Mouse (Mus musculus): ENCODE results near the gene Slc6a4.
"Not testable (repeated sequence)": the region's sequence is repeated elsewhere in the genome, so short reads cannot be mapped to it uniquely, and the experiment has no call there.

The Slc6a4 gene

DNA sequence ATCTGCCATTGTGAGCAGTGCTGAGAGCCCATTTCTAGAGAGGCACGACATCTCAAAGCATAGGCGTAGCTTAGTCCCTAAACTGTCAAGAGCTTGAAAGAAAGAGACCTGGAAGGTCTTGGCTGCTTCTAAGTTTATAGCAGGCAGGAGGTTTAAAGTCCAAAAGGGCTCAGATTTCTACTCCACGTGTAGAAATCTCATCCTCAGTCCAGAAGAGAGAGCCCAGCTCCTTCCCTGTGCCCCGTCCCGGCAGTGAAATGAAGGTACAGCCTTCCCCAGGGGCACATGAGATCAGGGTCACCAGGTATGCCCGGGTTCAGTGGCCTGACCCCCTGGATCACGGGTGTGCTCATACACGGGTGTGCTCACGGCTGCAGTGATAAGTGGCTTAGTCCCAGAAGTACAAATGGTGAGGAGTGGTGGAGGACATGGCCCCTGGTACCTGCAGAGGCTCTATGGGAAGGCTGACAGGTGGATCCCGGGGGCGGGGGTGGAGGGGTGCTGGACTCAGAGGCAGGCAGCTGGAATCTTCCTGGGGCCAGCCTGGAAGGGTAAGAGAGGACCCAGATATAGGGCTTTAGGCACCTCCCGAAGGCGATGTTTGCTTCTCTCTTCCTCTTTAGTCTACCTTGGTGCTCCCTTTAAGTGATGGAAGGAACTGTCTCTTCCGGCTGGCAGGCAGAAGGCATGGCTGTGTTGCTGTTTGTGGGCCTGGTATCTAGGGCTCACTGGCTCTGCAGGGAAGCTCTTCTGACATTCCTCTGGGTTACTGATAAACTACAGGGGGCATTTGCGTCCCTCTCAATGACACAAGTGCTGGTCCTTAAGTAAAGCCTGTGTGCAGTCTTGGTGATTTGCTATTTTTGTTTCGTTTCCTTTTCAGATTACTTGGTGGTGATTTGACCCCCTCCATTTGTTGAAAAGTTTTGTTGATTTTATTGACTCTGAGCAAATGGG, 10.9 kb downstream of the Slc6a4 start:
- in situ Hi-C loops (cut with MboI; ENCODE audit: low pct_unique_long_range_greater_than_20kb in 1 of 2, low sequenced_read_pairs in 2 of 2, unreplicated experiment in 1 of 2), result no loop called here

GRCm38 (mm10) chr11:77010762-77011475, 12.5 kb downstream of the Slc6a4 start:
- in situ Hi-C loops (cut with MboI; ENCODE audit: low pct_unique_long_range_greater_than_20kb in 1 of 2, low sequenced_read_pairs in 2 of 2, unreplicated experiment in 1 of 2), result no loop called here

GRCm38 (mm10) chr11:77018046-77018445, 19.6 kb downstream of the Slc6a4 start:
- in situ Hi-C loops (cut with MboI; ENCODE audit: low pct_unique_long_range_greater_than_20kb in 1 of 2, low sequenced_read_pairs in 2 of 2, unreplicated experiment in 1 of 2), result no loop called here

- in situ Hi-C loops (cut with MboI; ENCODE audit: low pct_unique_long_range_greater_than_20kb in 1 of 2, low sequenced_read_pairs in 2 of 2, unreplicated experiment in 1 of 2), result no loop called here
These were observed 21.1 kb downstream of the Slc6a4 start for GRCm38 (mm10) chr11:77019539-77019938.

- in situ Hi-C loops (cut with MboI; ENCODE audit: low pct_unique_long_range_greater_than_20kb in 1 of 2, low sequenced_read_pairs in 2 of 2, unreplicated experiment in 1 of 2), result no loop called here
These were observed 23.5 kb downstream of the Slc6a4 start for GRCm38 (mm10) chr11:77021749-77022396.

DNA sequence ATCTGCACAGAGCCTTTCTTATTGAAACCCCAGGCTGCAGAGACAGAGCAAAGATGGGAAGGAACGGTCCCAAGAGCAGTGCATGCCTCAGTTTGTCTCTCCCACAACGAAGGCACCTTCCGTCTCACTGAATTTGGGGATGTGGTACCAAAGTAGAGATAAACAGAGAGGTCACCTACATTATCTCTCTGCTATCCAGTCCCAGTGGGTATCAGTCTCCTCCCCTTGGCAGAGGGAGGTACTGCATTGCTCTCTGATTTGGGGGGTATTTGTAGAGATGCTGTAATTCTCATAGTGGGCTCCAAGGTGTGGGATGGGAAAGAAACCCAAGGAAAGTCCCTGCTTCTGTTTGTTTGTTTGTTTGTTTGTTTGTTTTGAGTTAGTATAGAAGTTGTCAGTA, 28.2 kb downstream of the Slc6a4 start:
- in situ Hi-C loops (cut with MboI; ENCODE audit: low pct_unique_long_range_greater_than_20kb in 1 of 2, low sequenced_read_pairs in 2 of 2, unreplicated experiment in 1 of 2), result no loop called here

DNA sequence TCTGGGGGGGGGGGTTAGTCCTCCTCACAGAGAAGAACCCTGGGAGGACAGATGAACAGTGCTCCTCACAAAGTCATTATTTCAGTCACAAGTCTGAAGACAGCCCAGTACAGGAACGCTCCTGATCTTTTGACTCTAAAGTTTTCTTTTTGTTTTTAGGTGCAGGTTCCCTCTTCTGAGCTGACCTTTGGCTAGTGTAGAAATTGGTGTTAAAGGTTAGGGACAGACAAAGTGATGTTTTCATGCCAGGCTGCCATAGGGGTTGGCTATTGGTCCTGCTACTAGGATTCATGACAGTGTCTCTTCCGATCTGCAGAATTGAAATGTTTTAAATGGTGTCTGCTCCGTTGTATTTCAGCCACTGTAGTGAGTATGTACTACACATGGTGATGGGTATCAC, 29.8 kb downstream of the Slc6a4 start:
- in situ Hi-C loops (cut with MboI; ENCODE audit: low pct_unique_long_range_greater_than_20kb in 1 of 2, low sequenced_read_pairs in 2 of 2, unreplicated experiment in 1 of 2), result no loop called here

DNA sequence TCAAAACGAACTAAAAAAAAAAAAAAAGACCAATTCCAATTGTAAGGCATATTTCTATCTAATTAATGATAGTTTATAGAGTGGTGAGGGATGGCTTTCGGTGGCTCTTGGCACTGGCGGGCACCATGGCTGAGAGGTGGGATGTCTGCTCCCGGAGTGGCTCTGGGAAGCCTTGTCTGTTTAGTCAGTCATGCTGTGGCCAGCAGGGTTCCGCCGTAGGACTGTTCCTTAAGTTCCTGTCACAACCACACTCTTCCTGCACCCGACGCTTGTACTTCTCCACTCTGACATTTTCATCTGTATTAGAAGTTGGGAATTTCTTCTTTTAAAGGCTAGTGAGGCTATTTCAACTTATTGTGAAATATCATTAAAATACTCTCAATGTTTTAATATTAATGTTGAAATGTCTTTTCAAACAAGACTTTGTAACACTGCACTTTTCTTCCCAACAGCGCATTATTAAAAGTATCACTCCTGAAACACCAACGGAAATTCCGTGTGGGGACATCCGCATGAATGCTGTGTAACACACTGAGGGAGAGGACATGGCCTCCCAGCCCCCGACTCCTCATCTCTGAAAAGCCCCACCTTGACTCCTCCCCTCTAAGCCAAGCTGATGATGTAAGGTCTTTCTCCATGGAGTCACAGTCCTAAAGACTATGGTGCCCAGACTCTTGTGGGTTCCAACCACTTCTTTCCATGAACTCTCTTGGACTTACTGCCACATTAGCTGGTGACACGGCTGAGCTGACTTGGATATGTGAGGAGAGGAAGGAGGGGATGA, 32.9 kb downstream of the Slc6a4 start:
- in situ Hi-C loops (cut with MboI; ENCODE audit: low pct_unique_long_range_greater_than_20kb in 1 of 2, low sequenced_read_pairs in 2 of 2, unreplicated experiment in 1 of 2), result no loop called here

DNA sequence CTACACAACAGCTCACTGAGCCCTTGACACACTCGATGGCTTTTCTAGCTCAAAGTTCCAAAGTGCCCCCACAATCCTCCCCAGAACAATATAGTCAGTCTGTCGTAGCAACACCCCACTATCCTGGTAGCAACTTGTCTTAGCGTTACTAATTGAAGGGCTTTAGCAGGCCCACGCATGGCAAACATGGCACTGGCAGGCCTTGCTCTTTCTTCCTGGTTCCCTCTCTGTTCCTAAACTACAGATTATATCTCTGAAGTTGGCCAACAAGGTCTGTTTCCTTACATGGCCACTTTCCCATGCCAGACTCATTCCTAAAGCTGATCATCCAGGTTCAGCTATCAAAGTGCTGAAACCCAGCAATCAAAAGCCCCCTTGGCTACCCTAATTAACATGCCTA, 43.5 kb downstream of the Slc6a4 start:
- in situ Hi-C loops (cut with MboI; ENCODE audit: low pct_unique_long_range_greater_than_20kb in 1 of 2, low sequenced_read_pairs in 2 of 2, unreplicated experiment in 1 of 2), result no loop called here

DNA sequence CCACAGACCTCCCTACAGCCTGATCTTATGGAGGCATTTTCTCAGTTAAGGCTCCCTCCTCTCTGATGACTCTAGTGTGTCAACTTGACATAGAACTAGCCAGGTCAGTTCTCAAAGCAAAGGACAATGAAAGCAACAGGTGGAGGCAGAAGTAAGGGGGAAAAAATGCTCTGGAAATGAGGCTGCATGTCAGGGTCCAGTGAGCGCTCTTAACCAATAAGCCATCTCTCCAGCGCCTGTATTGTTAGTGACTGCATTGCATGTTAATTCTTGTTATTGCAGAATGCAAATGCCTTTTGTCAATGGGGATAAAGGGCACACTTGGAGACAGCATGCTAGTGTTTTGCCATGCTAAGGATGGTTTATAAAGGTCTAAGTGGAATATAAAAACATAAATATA, 44.4 kb downstream of the Slc6a4 start:
- in situ Hi-C loops (cut with MboI; ENCODE audit: low pct_unique_long_range_greater_than_20kb in 1 of 2, low sequenced_read_pairs in 2 of 2, unreplicated experiment in 1 of 2), result no loop called here

DNA sequence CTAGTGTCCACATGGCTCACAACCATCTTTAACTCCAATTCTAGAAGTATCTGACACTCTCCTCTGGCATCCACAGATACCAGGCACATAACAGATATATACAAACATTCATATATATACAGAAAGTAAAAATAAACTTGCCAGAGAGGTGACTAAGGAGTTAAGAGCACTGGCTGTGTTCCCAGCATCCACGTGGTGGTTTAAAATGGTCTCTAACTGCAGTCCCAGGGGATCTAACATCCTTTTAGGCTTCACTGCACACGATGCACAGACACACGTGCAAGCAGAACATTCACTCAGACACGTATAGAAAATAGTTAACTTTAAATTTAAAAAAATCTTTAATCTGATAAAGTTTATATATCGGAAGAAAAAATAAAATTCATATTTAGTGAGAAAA, 63.5 kb downstream of the Slc6a4 start:
- in situ Hi-C loops (cut with MboI; ENCODE audit: low pct_unique_long_range_greater_than_20kb in 1 of 2, low sequenced_read_pairs in 2 of 2, unreplicated experiment in 1 of 2), result no loop called here

- in situ Hi-C loops (cut with MboI; ENCODE audit: low pct_unique_long_range_greater_than_20kb in 1 of 2, low sequenced_read_pairs in 2 of 2, unreplicated experiment in 1 of 2), result no loop called here
These were observed 65.0 kb downstream of the Slc6a4 start for GRCm38 (mm10) chr11:77063406-77063805.

GRCm38 (mm10) chr11:77068825-77069224, 70.4 kb downstream of the Slc6a4 start:
- in situ Hi-C loops (cut with MboI; ENCODE audit: low pct_unique_long_range_greater_than_20kb in 1 of 2, low sequenced_read_pairs in 2 of 2, unreplicated experiment in 1 of 2), result no loop called here

DNA sequence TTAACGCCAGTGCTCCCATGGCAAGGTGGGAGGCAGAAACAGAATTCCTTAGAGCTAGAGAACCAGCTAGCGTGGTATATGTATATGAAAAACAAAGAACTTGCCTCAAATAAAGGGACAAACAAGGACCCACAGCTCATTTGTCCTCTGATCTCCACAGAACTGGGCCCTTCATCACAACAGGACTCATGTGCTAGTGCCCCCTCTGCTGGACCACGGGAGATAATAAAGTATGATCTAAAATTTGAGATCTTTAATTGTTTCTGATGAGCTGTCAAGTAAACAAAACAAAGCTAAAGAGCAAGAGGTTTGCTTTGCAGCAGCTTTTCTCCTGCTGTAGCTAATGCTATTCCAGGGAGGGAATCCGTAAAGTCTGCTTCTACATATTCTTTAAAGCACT, 72.3 kb downstream of the Slc6a4 start:
- in situ Hi-C loops (cut with MboI; ENCODE audit: low pct_unique_long_range_greater_than_20kb in 1 of 2, low sequenced_read_pairs in 2 of 2, unreplicated experiment in 1 of 2), result no loop called here

GRCm38 (mm10) chr11:77077331-77077730, 78.9 kb downstream of the Slc6a4 start:
- in situ Hi-C loops (cut with MboI; ENCODE audit: low pct_unique_long_range_greater_than_20kb in 1 of 2, low sequenced_read_pairs in 2 of 2, unreplicated experiment in 1 of 2), result not testable (repeated sequence)

DNA sequence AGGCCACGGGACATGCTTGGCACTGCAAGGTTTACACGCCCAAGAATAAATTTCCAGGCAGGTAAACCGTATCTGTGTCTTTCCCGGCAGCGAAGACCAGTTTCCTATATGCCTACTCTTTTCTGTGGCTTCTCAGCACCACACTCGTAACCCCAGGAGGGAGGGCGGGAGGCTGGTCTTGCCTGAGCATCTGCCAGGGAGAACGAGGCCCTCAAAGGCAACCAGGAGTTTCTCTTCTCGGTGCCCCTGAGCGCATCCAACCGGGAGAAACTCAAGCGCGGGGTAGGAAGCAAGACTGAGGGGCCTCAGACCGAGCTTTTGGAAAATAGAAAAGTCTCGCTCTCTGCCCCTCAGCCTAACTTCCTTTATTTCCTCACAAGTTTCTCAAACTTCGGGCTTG, 79.4 kb downstream of the Slc6a4 start:
- in situ Hi-C loops (cut with MboI; ENCODE audit: low pct_unique_long_range_greater_than_20kb in 1 of 2, low sequenced_read_pairs in 2 of 2, unreplicated experiment in 1 of 2), result no loop called here

DNA sequence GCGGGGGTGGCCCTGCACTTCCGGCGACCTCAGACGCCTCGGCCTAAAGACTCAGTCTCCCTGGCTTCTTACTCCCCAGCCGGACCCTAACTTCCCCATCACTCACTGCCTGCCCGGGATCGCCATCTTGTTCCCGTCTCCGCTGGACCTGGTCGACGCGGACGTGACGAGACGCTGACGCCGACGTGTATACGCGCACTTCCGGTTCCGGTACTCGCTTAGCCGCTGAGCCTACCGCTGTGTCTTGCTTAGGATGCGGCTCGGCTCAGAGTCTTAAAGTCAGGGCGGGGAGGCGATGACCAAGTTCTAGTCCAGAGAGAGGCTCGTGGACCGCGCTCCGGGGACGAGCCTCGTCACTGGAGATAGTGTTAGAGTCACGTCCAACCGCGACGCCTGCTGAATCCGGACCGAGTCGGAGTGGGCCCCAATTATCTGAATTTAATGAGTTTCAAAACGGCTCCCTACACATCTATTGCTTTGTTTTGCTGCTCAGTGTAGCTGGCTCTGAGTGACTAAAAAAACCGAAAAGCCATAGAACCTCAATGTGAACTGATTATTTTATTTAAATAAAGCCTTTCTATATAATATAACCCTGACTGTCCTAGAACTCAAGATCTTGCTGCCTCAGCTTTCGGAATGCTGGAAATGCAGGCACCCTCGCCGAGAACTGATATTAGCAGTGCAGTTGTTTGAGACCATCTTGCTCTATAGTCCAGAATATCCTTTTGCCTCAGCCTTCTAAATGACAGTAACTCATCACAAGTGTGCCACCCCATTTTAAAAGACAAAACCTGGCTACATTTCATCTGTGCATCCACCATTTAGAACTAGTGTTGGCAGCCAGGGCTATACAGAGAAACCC, 80.1 kb downstream of the Slc6a4 start, which contains the start of gene Nsrp1:
TSS of gene Nsrp1 (minus strand) at position 163 of the 862 bp plus-strand sequence.
- in situ Hi-C loops (cut with MboI; ENCODE audit: low pct_unique_long_range_greater_than_20kb in 1 of 2, low sequenced_read_pairs in 2 of 2, unreplicated experiment in 1 of 2), result no loop called here

GRCm38 (mm10) chr11:77079361-77079760, 81.0 kb downstream of the Slc6a4 start:
- in situ Hi-C loops (cut with MboI; ENCODE audit: low pct_unique_long_range_greater_than_20kb in 1 of 2, low sequenced_read_pairs in 2 of 2, unreplicated experiment in 1 of 2), result no loop called here

Measured in mouse embryonic stem cell (cell line).